Mouse (Mus musculus) limb, embryonic 10.5 days (tissue): Measurements from ENCODE around the gene Ubr7. TPM values are rescaled to one million over a fixed set of nuclear protein-coding genes. Genes with fewer than 3 reads are reported as not detected.

ENCODE experiments used
- DNase-seq: peaks from one replicate; pipeline ENCODE4 v3.0.0-alpha.2; 2017; ENCODE audit warnings: low spot score
- H3K27ac ChIP-seq: fragments of 300-500 bp; sonication (generic); 2 replicates; pipeline ENCODE4 v1.5.1; 2016; ENCODE audit warnings: mild to moderate bottlenecking
- H3K27me3 ChIP-seq: fragments of 300-500 bp; sonication (generic); 2 replicates; pipeline ENCODE4 v1.6.1; 2016; ENCODE audit warnings: low read depth, mild to moderate bottlenecking; ENCODE audit not compliant: poor library complexity, severe bottlenecking
- H3K36me3 ChIP-seq: fragments of 300-500 bp; sonication (generic); 2 replicates; pipeline ENCODE4 v1.6.1; 2016; ENCODE audit warnings: mild to moderate bottlenecking, moderate library complexity
- H3K4me1 ChIP-seq: fragments of 300-500 bp; sonication (generic); 2 replicates; pipeline ENCODE4 v1.6.1; 2016
- H3K4me3 ChIP-seq: fragments of 300-500 bp; sonication (generic); 2 replicates; pipeline ENCODE4 v1.5.1; 2016; ENCODE audit warnings: mild to moderate bottlenecking, moderate library complexity
- H3K9me3 ChIP-seq: fragments of 300-500 bp; sonication (generic); replicated peaks from 2 replicates; pipeline ENCODE4 v1.6.1; 2016; ENCODE audit warnings: mild to moderate bottlenecking
- WGBS: fragments of 180-500 bp; shearing (Covaris S2); methylation state at CpG from one replicate; pipeline ENCODE4 v1.1.7; 2016; 5-methylcytosine and 5-hydroxymethylcytosine counted together
- polyA plus RNA-seq: library from polyadenylated mRNA; unstranded; fragments of >200 nt; fragmentation: Nextera tagmentation; extraction: Ambion mirVana; gene quantifications from 2 replicates; pipeline ENCODE4 v1.2.1, GENCODE M21; 2016

Ubr7 gene
- 55.8 and 56.5 TPM in 2 replicates for polyA plus RNA-seq

DNA sequence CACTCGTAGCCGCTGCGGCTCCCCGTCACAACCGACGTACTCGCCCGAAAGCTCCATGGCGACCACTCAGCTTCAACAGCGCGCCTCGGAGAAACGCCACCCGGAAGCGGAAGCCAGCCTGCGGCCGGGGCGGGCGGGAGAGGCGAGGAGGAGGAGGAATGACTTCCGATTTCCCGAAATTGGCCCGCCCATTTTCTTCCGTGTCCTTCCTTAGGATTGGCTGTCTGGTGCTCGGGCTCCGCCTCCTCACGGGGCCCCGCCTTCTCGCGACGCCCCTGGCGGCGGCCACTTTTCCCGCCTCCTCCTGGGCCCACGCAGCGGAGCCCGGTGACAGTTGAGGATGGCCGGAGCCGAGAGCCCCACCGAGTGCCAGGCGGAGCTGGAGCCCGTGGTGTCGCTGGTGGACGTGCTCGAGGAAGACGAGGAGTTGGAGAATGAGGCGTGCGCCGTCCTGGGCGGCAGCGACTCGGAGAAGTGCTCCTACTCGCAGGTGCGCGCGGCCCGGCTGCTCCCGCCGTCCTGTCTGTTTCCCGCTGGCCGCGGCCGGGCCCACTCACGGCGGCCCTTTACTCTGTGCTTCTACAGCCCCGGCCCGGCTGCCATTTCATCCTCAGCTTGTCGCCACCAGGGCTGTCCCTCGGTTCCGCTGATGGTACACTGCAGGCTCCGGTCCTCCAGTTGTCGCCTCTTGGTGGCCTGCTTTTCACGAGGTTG, at the start of gene Ubr7, which contains the start of the genes Gm28051 and Gon7:
TSS of gene Ubr7 (plus strand) at position 279 of the 714 bp plus-strand sequence.
TSS of gene Gm28051 (minus strand) at position 77 of the 714 bp plus-strand sequence.
TSS of gene Gon7 (minus strand) at position 115 of the 714 bp plus-strand sequence.
- H3K36me3 ChIP-seq = peaks cover 40% of the 10 kb centered on the region
- DNase-seq = peak; percentile 98
- no peaks in the 10 kb centered on the region for H3K27me3 ChIP-seq
- no peaks in the 10 kb centered on the region for H3K9me3 ChIP-seq
- H3K4me3 ChIP-seq = peak within 1 kb of the TSS; percentile 92
- H3K27ac ChIP-seq = peak within 1 kb of the TSS; percentile 93
- WGBS = under 1% methylated on average over 73 of the region's 73 CpGs
- peaks cover 21% of the 10 kb centered on the region for H3K4me1 ChIP-seq

DNA sequence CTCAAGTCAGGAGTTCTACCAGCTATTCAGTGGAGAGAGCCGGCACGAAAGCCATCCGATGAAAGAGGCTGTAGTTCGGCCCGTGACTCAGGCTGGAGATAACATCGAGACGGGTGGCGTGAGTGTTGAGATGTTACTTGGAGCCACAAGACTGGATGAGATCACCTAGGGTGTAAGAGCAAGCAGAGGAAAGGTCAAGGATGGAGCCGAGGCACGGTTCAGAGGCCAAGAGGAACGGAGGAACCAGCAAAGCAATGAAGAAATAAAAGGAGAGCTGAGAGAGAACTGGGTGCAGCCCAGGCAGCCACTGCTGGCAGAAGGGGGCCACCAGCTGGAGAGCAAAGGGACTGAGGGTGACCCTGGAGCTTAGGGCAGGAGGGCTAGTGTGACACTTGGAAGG, 49.5 kb upstream of the Ubr7 start:
- H3K27ac ChIP-seq = no peak overlapping the region
- 84% methylated on average over 11 of the region's 11 CpGs for WGBS
- H3K4me1 ChIP-seq = peaks cover 42% of the 10 kb centered on the region
- H3K27me3 ChIP-seq = peaks cover 18% of the 10 kb centered on the region; the same call in 1 of the 2 replicates
- H3K36me3 ChIP-seq = no peaks in the 10 kb centered on the region
- H3K4me3 ChIP-seq = no peak overlapping the region
- DNase-seq = no peak
- H3K9me3 ChIP-seq = no peaks in the 10 kb centered on the region

- WGBS = 91% methylated on average over 5 of the region's 5 CpGs
- Histone ChIP-seq H3K9me3 (no peaks in the 10 kb centered on the region), H3K36me3 (no peaks in the 10 kb centered on the region), H3K4me1 (peaks cover 30% of the 10 kb centered on the region), H3K4me3 (no peak overlapping the region), H3K27me3 (peaks cover 8% of the 10 kb centered on the region; the same call in 1 of the 2 replicates), H3K27ac (no peak overlapping the region)
- DNase-seq = no peak
Measured at GRCm38 (mm10) chr12:102709896-102710295, 47.9 kb upstream of the Ubr7 start.

GRCm38 (mm10) chr12:102710851-102711375, 46.9 kb upstream of the Ubr7 start:
- H3K9me3 ChIP-seq = no peaks in the 10 kb centered on the region
- no peak for DNase-seq
- H3K27ac ChIP-seq = no peak overlapping the region
- peaks cover 8% of the 10 kb centered on the region; the same call in 1 of the 2 replicates for H3K27me3 ChIP-seq
- H3K36me3 ChIP-seq = no peaks in the 10 kb centered on the region
- H3K4me3 ChIP-seq = no peak overlapping the region
- WGBS = 65% methylated on average over 4 of the region's 4 CpGs
- peaks cover 21% of the 10 kb centered on the region for H3K4me1 ChIP-seq

- no peak overlapping the region for H3K27ac ChIP-seq
Measured at GRCm38 (mm10) chr12:102713153-102713865, 44.5 kb upstream of the Ubr7 start.

DNA sequence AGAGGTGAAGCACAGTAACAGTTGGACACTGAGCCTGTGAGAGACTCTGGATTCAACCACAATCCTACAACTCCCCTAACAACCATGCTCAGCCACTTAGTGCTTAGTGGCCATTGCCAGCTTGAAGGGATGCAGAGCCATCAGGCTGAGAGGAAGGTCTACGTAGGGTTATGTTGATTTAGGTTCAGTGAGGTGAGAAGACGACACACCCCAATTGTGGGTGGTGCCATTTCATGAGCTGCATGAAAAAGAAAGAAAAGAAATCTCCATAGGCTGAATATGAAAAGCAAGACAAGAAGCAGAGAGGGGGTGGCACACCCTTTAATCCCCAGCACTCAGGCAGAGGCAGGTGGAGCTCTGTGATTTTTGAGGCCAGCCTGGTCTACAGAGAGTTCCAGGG, 43.7 kb upstream of the Ubr7 start:
- WGBS = 75% methylated on average over 2 of the region's 2 CpGs
- H3K9me3 ChIP-seq = no peaks in the 10 kb centered on the region
- H3K4me1 ChIP-seq = peaks cover 20% of the 10 kb centered on the region
- H3K27me3 ChIP-seq = no peaks in the 10 kb centered on the region
- H3K27ac ChIP-seq = no peak overlapping the region
- H3K36me3 ChIP-seq = no peaks in the 10 kb centered on the region
- no peak for DNase-seq
- no peak overlapping the region for H3K4me3 ChIP-seq

More at GRCm38 (mm10) chr12:102713153-102713865, 44.5 kb upstream of the Ubr7 start:
- 70% methylated on average over 20 of the region's 20 CpGs for whole genome bisulfite sequencing
- H3K4me1 ChIP-seq = peaks cover 20% of the 10 kb centered on the region
- H3K4me3 ChIP-seq = no peak overlapping the region
- H3K27me3 ChIP-seq = no peaks in the 10 kb centered on the region
- DNase-seq = no peak
- no peaks in the 10 kb centered on the region for H3K9me3 ChIP-seq
- no peaks in the 10 kb centered on the region for H3K36me3 ChIP-seq

- 89% methylated on average over 10 of the region's 10 CpGs for WGBS
- Histone ChIP-seq H3K27me3 (no peaks in the 10 kb centered on the region), H3K36me3 (no peaks in the 10 kb centered on the region)
Measured at GRCm38 (mm10) chr12:102714654-102715395, 42.9 kb upstream of the Ubr7 start.

DNA sequence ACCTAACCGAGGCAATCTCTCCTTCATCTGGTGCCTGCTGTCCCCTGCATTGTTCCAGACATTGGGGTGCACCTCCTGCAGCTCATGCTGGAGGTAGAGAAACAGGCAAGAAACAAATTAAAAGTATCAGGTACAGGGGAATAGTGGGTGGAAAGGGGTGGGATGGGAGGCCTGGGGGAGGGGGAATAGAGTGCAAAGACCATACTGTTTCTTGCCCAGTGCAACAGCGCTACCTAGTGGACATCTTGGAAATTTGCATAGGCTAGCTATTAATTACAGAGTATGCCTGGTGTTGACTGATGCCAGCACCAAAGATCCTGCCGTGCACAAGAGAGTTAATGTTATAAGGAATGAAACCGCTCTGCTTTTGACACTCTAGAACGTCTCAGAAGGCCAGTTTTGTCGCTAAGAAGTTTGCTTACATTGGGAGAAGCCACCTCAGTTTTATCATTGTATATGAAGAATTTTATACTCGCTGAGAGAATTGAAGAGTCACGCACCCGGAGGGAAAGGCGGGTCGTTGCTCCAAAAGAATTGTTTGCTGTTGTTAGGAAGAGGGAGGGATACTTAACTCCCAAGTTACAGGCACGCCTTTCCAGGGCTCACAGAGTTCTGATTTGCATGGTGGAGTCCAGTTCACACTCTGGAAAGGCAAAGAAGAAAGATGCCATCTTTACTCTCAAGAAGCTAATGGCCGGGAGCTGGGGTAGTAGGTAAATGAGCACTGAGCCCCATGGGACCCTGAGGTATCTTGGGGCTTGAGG, 38.0 kb upstream of the Ubr7 start:
- WGBS = 35% methylated on average over 13 of the region's 13 CpGs
- no peak overlapping the region for H3K4me3 ChIP-seq
- DNase-seq = peak; percentile 80

More at GRCm38 (mm10) chr12:102714654-102715395, 42.9 kb upstream of the Ubr7 start:
- DNase-seq = no peak
- H3K9me3 ChIP-seq = no peaks in the 10 kb centered on the region
- H3K27ac ChIP-seq = no peak overlapping the region
- H3K4me1 ChIP-seq = peaks cover 27% of the 10 kb centered on the region
- H3K4me3 ChIP-seq = no peak overlapping the region

DNA sequence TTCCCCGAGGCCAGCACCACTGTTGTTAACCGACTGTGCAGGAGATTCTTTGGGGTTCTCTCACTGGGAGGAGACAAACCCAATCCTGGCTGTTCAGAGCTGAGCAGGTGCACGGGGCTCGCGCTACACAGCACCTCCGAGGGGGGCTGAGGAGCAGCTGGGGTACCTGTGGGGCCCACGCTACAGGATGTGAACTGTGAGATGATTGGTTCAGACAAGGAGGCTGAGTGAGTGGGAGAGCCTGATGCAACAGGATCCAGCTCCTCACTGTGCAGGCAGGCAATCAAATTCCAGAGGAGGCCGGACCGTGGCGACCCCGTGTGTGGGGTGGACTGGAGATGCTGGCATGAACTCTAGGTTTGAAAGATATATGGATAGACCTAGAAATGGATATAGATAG, 35.3 kb upstream of the Ubr7 start:
- 64% methylated on average over 11 of the region's 11 CpGs for whole genome bisulfite sequencing
- peak overlapping the region; percentile 70 for H3K27ac ChIP-seq
- no peak overlapping the region for H3K4me3 ChIP-seq
- no peak for DNase-seq
- no peaks in the 10 kb centered on the region for H3K9me3 ChIP-seq
- peaks cover 21% of the 10 kb centered on the region for H3K4me1 ChIP-seq
- H3K36me3 ChIP-seq = no peaks in the 10 kb centered on the region
- no peaks in the 10 kb centered on the region for H3K27me3 ChIP-seq

More for the DNA sequence above, 38.0 kb upstream of the Ubr7 start:
- H3K27me3 ChIP-seq = no peaks in the 10 kb centered on the region
- H3K27ac ChIP-seq = no peak overlapping the region
- H3K4me1 ChIP-seq = peaks cover 17% of the 10 kb centered on the region
- H3K36me3 ChIP-seq = no peaks in the 10 kb centered on the region
- no peaks in the 10 kb centered on the region for H3K9me3 ChIP-seq

- Histone ChIP-seq H3K27me3 (no peaks in the 10 kb centered on the region), H3K27ac (no peak overlapping the region), H3K4me1 (peaks cover 21% of the 10 kb centered on the region), H3K4me3 (no peak overlapping the region), H3K9me3 (no peaks in the 10 kb centered on the region), H3K36me3 (no peaks in the 10 kb centered on the region)
- 82% methylated on average over 8 of the region's 8 CpGs for WGBS
- DNase-seq = no peak
Measured at GRCm38 (mm10) chr12:102722966-102723365, 34.8 kb upstream of the Ubr7 start.

- Histone ChIP-seq H3K27me3 (no peaks in the 10 kb centered on the region), H3K9me3 (no peaks in the 10 kb centered on the region), H3K36me3 (no peaks in the 10 kb centered on the region), H3K27ac (no peak overlapping the region), H3K4me3 (no peak overlapping the region), H3K4me1 (peaks cover 21% of the 10 kb centered on the region)
- no peak for DNase-seq
- WGBS = 79% methylated on average over 6 of the region's 6 CpGs
Measured at GRCm38 (mm10) chr12:102723861-102724260, 33.9 kb upstream of the Ubr7 start.

DNA sequence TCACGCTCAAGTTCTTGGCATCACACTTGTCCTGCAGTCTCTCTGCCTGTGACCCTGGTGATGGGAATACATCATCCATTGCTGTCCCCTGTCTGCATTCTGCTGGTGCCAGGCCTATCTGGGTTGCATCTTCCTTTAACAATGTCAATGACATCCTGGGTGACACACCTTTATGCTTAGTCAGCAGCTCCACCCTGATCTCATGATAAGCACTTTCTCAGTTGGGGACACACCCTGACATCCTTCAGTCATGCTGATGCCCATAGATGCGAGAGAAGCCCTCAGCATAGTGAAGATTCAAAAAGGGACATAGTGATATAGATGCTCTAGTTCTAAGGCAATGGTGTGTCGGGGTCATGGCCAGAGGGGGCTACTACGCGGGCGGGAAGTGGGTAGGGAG, 32.6 kb upstream of the Ubr7 start:
- Histone ChIP-seq H3K27ac (no peak overlapping the region), H3K4me1 (peaks cover 20% of the 10 kb centered on the region), H3K9me3 (no peaks in the 10 kb centered on the region), H3K27me3 (no peaks in the 10 kb centered on the region), H3K36me3 (no peaks in the 10 kb centered on the region), H3K4me3 (no peak overlapping the region)
- 95% methylated on average over 6 of the region's 6 CpGs for WGBS
- no peak for DNase-seq
